Mouse (Mus musculus) megakaryocyte, embryonic 14.5 days (primary cell): Measurements from ENCODE around the gene Cdc6.

Source experiments
- FLI1 ChIP-seq: IDR thresholded peaks from 2 replicates; pipeline ENCODE4 v1.6.1; 2012; ENCODE audit warnings: low read length, inconsistent platforms, mixed read lengths
- GATA1 ChIP-seq: IDR thresholded peaks from 3 replicates; pipeline ENCODE4 v1.6.1; 2012; ENCODE audit warnings: mixed read lengths, low read length, inconsistent platforms, borderline replicate concordance

DNA sequence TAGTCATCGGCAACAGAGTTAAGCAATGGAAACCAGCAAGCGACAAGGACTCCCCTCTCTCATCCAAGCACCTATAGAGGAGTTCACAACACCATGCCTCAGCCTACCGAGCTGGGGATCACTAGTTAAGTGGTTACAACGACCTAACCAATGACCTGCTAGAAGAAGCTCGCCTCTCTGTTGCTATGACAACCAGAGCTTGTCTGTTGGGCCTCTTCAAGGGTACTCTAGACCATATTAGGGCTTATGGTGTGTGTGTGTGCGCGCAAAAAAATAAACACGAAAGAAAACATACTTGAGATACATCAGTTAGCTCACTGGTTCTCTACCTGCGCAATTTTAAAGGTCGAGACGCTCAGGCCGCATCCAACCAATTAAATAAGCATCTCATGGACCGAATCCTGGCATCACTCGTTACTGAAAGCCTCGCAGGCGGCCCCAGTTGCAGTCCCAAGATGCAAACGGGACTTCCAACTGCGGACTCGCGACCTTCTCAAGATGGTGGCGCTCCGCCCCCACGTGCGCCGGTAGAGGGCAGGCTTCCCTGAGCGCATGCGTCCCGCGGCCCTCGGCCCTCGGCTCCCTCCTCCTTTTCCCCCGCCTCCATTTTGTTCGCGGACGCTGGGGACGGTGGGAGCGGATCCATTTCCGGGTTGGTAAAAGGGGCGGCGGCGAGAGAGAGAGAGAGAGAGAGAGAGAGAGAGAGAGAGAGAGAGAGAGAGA, 44.4 kb upstream of the Cdc6 start, which contains the start of gene Wipf2:
- TF ChIP-seq GATA1 (no peak), FLI1 (no peak)
